Mouse (Mus musculus) myocyte (in vitro differentiated cells): Measurements from ENCODE around the gene Btnl1.

Experiments
- E2F4 ChIP-seq: IDR thresholded peaks from one replicate; pipeline ENCODE4 v1.6.1; 2011; ENCODE audit warnings: mild to moderate bottlenecking, control low read depth, moderate library complexity; ENCODE audit not compliant: insufficient read depth
- MYOG ChIP-seq, 3 experiments: IDR thresholded peaks; one replicate each; pipeline ENCODE4 v1.6.1; 2011; ENCODE audit warnings: control low read depth in 2 of 3, low read depth in 2 of 3, mild to moderate bottlenecking in 2 of 3; ENCODE audit not compliant: insufficient read length in 2 of 3, control insufficient read depth in 1 of 3, insufficient read depth in 1 of 3
- POLR2A ChIP-seq: IDR thresholded peaks from one replicate; pipeline ENCODE4 v1.6.1; 2011; ENCODE audit warnings: low read depth, mild to moderate bottlenecking, control low read depth, moderate library complexity; ENCODE audit not compliant: insufficient read length
- POLR2AphosphoS2 ChIP-seq: IDR thresholded peaks from one replicate; pipeline ENCODE4 v1.6.1; 2011; ENCODE audit warnings: low read depth, control low read depth; ENCODE audit not compliant: insufficient read length
- USF1 ChIP-seq: IDR thresholded peaks from one replicate; pipeline ENCODE4 v1.6.1; 2011; ENCODE audit warnings: low read depth, mild to moderate bottlenecking, control low read depth, moderate library complexity

DNA sequence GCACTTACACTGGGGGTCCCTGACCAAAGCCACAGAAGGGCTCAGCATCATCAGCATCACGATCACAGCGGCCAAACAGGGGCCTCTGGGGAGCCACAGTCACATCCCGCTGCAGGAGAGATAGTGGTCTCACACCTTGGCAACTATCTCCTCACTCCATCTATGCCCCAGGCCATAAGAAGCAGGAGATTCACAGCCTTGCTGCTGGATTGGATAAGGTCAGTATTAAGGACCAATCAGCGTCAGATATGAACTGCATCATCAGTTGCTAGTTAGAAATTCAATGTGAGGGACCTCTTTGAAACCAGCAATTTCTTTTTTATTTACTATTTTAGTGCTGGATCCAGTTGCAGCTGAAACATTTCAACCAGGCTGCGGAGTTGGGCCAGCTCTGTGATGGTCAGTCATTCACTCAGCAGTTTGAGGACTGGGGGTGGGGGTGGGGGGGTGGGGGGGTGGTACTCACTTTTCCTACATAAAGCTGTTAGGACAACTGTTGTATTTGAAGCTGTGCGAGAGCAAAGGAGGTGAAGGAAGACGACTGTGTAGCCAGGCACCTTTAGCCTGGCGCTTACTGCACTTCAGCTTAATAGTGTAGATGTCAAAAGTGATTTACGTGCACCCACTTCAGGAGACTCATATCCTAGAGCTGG is 21.3 kb downstream of the Btnl1 start:
- TF ChIP-seq POLR2A (no peak), E2F4 (no peak), MYOG (IDR thresholded peaks at IDR 0.05; ENCODE audit: control insufficient read depth in 1 of 3, insufficient read depth in 1 of 3, insufficient read length in 2 of 3, low read depth in 2 of 3) (no peak), POLR2AphosphoS2 (no peak), USF1 (no peak)
